Comparison of ENCODE assay signal across 16 mouse cellular contexts in genomic region chr11:51431968-51432367, GRCm38 (mm10).
A peak's percentile ranks its signal among the peaks of the same experiment; 100 is the strongest.
DNase-seq lines count a peak whose midpoint lies in the region; ATAC-seq lines count a peak whose summit lies in the region.
"Had no signal": no experiment of that assay in that cellular context is flagged by ENCODE, and none has a peak within 500 bp of the region (broad histone marks: within the 10 kb centered on the region; RNA-seq: fewer than 3 reads in every experiment).

No protein-coding gene starts in this region.

- no peaks in the 10 kb centered on the region for H3K36me3 ChIP-seq in intestine, embryonic 15.5 days
- no peaks in the 10 kb centered on the region for H3K36me3 ChIP-seq in stomach, embryonic 15.5 days
- H3K36me3 ChIP-seq: embryonic facial prominence, embryonic 12.5 days; hindbrain, embryonic 12.5 days; midbrain, embryonic 12.5 days had no signal

- no peaks in the 10 kb centered on the region; the same call in 1 of the 2 replicates for H3K9me3 ChIP-seq in intestine, embryonic 15.5 days
- no peaks in the 10 kb centered on the region for H3K9me3 ChIP-seq in stomach, embryonic 15.5 days

- H3K27me3 ChIP-seq in intestine, embryonic 15.5 days (replicated peaks), result no peaks in the 10 kb centered on the region
- no peaks in the 10 kb centered on the region for H3K27me3 ChIP-seq in stomach, embryonic 15.5 days (replicated peaks)
- H3K27me3 ChIP-seq: embryonic facial prominence, embryonic 12.5 days; hindbrain, embryonic 12.5 days; midbrain, embryonic 12.5 days had no signal

- peaks cover 3% of the 10 kb centered on the region; the same call in 1 of the 2 replicates for H3K4me1 ChIP-seq in brown adipose tissue, adult 24 weeks (ENCODE audit: control insufficient read depth, insufficient read depth, insufficient read length, low read length)
- peaks cover 14% of the 10 kb centered on the region for H3K4me1 ChIP-seq in intestine, embryonic 15.5 days (replicated peaks)
- H3K4me1 ChIP-seq in stomach, embryonic 15.5 days, result peaks cover 14% of the 10 kb centered on the region; the same call in 1 of the 2 replicates

- peak; percentile 28 for DNase-seq in kidney, postnatal 10 days
- no peak for DNase-seq in kidney, postnatal 25 days
- DNase-seq in left cerebral cortex, postnatal 14 days (ENCODE audit: low spot score in 2 of 2), result no peak
- no peak for DNase-seq in thymus, postnatal 4 days
- DNase-seq: cerebellum, postnatal 25 days; gastrocnemius, postnatal 36 days; kidney, adult 18-20 months; liver; spleen, adult 18-20 months had no signal

- ATAC-seq in intestine, embryonic 15.5 days, result peak; percentile 74
- peak; percentile 59; the same call in 1 of the 2 replicates for ATAC-seq in stomach, embryonic 15.5 days (ENCODE audit: insufficient read depth, low FRiP score, low read depth)

- H3K4me3 ChIP-seq in brown adipose tissue, adult 24 weeks (ENCODE audit: insufficient read depth, low read depth, low read length), result peak overlapping the region; percentile 14; the same call in 1 of the 2 replicates
- H3K4me3 ChIP-seq in intestine, embryonic 15.5 days (replicated peaks), result 0 out of 2 replicates have a peak overlapping the region, but pooled peaks have one; percentile 4
- no peak overlapping the region for H3K4me3 ChIP-seq in stomach, embryonic 15.5 days (replicated peaks)
- H3K4me3 ChIP-seq: embryonic facial prominence, embryonic 12.5 days; hindbrain, embryonic 12.5 days; layer of hippocampus, adult 2 months; midbrain, embryonic 12.5 days had no signal

- H3K9ac ChIP-seq in intestine, embryonic 15.5 days, result no peak overlapping the region
- H3K9ac ChIP-seq in stomach, embryonic 15.5 days, result no peak overlapping the region
- H3K9ac ChIP-seq: embryonic facial prominence, embryonic 12.5 days; hindbrain, embryonic 12.5 days; midbrain, embryonic 12.5 days had no signal

- H3K27ac ChIP-seq in brown adipose tissue, adult 24 weeks (replicated peaks; ENCODE audit: low read depth, low read length), result no peak overlapping the region
- H3K27ac ChIP-seq in intestine, embryonic 15.5 days, result no peak overlapping the region; the same call in 1 of the 2 replicates
- H3K27ac ChIP-seq in stomach, embryonic 15.5 days, result peak overlapping the region; percentile 6; the same call in 1 of the 2 replicates
- H3K27ac ChIP-seq: embryonic facial prominence, embryonic 12.5 days; hindbrain, embryonic 12.5 days; layer of hippocampus, adult 2 months; midbrain, embryonic 12.5 days had no signal

- intact Hi-C loops in left cerebral cortex, postnatal 14 days (cut with DNase I), result no loop called here

- whole genome bisulfite sequencing in intestine, embryonic 15.5 days, result 43% methylated on average over 8 of the region's 8 CpGs
- WGBS in stomach, embryonic 15.5 days, result 38% methylated on average over 8 of the region's 8 CpGs

- H3K4me2 ChIP-seq in intestine, embryonic 15.5 days (replicated peaks), result peak overlapping the region; percentile 43
- no peak overlapping the region for H3K4me2 ChIP-seq in stomach, embryonic 15.5 days
- H3K4me2 ChIP-seq: embryonic facial prominence, embryonic 12.5 days; hindbrain, embryonic 12.5 days; midbrain, embryonic 12.5 days had no signal
